Mouse (Mus musculus) hindbrain, embryonic 16.5 days (tissue): Measurements from ENCODE around the gene Ctnnd1. TPM values are rescaled to one million over a fixed set of nuclear protein-coding genes. Genes with fewer than 3 reads are reported as not detected.

Source experiments
- ATAC-seq: fragments of 200-750 bp; cut with Nextera tagmentation; 2 replicates; pipeline ENCODE4 v1.8.0; 2017; ENCODE audit warnings: moderate TSS enrichment, moderate library complexity
- H3K27ac ChIP-seq: fragments of 300-500 bp; sonication (generic); 2 replicates; pipeline ENCODE4 v1.5.1; 2014; ENCODE audit warnings: low read depth, mild to moderate bottlenecking, control low read depth, low read length, moderate library complexity
- H3K27me3 ChIP-seq: fragments of 300-500 bp; sonication (generic); replicated peaks from 2 replicates; pipeline ENCODE4 v1.6.1; 2014; ENCODE audit warnings: low read length; ENCODE audit not compliant: control insufficient read depth, insufficient read depth
- H3K36me3 ChIP-seq: fragments of 300-500 bp; sonication (generic); 2 replicates; pipeline ENCODE4 v1.6.1; 2014; ENCODE audit warnings: mild to moderate bottlenecking, low read length, moderate library complexity, mixed read lengths; ENCODE audit not compliant: control insufficient read depth, insufficient read depth
- H3K4me1 ChIP-seq: fragments of 300-500 bp; sonication (generic); 2 replicates; pipeline ENCODE4 v1.6.1; 2014; ENCODE audit warnings: low read depth, low read length; ENCODE audit not compliant: control insufficient read depth, insufficient read depth
- H3K4me2 ChIP-seq: fragments of 300-500 bp; sonication (generic); 2 replicates; pipeline ENCODE4 v1.6.1; 2014; ENCODE audit warnings: mild to moderate bottlenecking, low read length, control low read depth, moderate library complexity
- H3K4me3 ChIP-seq: fragments of 300-500 bp; sonication (generic); 2 replicates; pipeline ENCODE4 v1.5.1; 2014; ENCODE audit warnings: mild to moderate bottlenecking, low read length, control low read depth, moderate library complexity
- H3K9ac ChIP-seq: fragments of 300-500 bp; sonication (generic); 2 replicates; pipeline ENCODE4 v1.6.1; 2014; ENCODE audit warnings: low read depth, mild to moderate bottlenecking, control low read depth, low read length, moderate library complexity
- H3K9me3 ChIP-seq: fragments of 300-500 bp; sonication (generic); 2 replicates; pipeline ENCODE4 v1.6.1; 2014; ENCODE audit warnings: mild to moderate bottlenecking, low read length, moderate library complexity; ENCODE audit not compliant: control insufficient read depth
- WGBS: fragments of 180-500 bp; shearing (Covaris S2); extraction: QIAGEN DNeasy Blood & Tissue Kit; methylation state at CpG from one replicate; pipeline ENCODE4 v1.1.7; 2014; 5-methylcytosine and 5-hydroxymethylcytosine counted together
- polyA plus RNA-seq: library from polyadenylated mRNA; unstranded; fragments of >200 nt; fragmentation: Nextera tagmentation; extraction: Ambion mirVana; gene quantifications from 2 replicates; pipeline ENCODE4 v1.2.1, GENCODE M21; 2015

The Ctnnd1 gene
- polyA plus RNA-seq, 1 experiment from 2014 or later: 24.4 TPM

DNA sequence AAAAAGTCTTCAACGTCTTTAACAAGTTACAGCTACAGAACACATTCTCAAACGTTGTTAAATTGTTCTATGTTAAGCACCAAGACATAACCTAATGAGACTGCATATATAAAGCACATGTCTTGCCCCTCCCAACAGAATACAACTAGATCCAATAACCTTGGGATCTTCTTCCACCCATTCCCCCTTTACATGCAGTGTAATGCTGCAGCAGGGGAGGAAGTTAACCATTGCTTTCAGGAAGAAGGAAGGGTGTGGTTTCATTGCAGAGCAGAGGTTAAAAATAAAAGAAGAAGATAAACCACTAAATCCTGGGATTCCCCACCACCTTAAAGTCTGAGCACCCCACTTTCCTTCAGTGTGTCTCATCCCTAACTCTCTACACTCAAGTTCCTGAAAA is 27.9 kb downstream of the Ctnnd1 start:
- peaks cover 22% of the 10 kb centered on the region for H3K36me3 ChIP-seq

DNA sequence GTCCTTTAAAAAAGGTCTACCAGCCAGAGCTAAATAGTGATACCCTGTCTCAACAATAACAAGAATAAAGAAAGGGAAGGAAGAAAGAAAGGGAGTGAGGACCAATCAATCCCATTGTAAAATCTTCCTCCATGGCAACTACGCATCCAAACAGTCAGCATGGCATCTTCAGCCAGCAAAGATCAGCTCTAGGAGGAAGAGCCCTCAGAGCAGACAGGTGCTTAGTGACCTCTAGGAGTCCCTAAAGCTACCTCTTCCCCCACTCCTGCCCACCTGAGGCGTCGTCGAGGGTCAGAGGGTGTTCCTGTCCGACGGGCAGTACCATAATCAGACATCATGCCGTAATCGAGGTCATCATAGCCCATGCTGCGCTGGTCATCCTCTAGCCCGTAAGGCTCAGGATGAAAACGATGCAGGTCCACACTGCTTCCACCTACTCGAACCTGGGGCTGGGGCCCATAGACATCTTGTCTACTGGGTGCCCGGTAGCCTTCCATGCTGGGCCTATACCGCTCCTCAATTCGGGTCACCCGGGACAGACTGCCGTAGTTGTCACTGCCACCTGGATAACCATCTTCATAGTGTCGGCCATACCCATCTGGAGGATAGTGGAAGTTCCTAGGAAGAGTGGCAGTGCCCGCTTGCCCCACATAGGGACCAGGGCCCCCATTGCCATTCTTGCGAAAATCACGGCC is 30.8 kb downstream of the Ctnnd1 start:
- H3K27me3 ChIP-seq: no peaks in the 10 kb centered on the region
- no peak overlapping the region for H3K27ac ChIP-seq
- WGBS: 96% methylated on average over 21 of the region's 21 CpGs
- H3K9me3 ChIP-seq: no peaks in the 10 kb centered on the region
- no peak overlapping the region for H3K4me2 ChIP-seq
- H3K9ac ChIP-seq: no peak overlapping the region
- ATAC-seq: no peak
- H3K36me3 ChIP-seq: peaks cover 31% of the 10 kb centered on the region
- no peak overlapping the region for H3K4me3 ChIP-seq
- H3K4me1 ChIP-seq: no peaks in the 10 kb centered on the region

More for the DNA sequence above, 27.9 kb downstream of the Ctnnd1 start:
- no peaks in the 10 kb centered on the region for H3K27me3 ChIP-seq
- no peak overlapping the region for H3K4me3 ChIP-seq
- 91% methylated on average over 2 of the region's 2 CpGs for WGBS
- no peak overlapping the region for H3K27ac ChIP-seq
- H3K9me3 ChIP-seq: no peaks in the 10 kb centered on the region
- H3K4me1 ChIP-seq: no peaks in the 10 kb centered on the region
- no peak overlapping the region for H3K9ac ChIP-seq
- H3K4me2 ChIP-seq: no peak overlapping the region
- no peak for ATAC-seq

DNA sequence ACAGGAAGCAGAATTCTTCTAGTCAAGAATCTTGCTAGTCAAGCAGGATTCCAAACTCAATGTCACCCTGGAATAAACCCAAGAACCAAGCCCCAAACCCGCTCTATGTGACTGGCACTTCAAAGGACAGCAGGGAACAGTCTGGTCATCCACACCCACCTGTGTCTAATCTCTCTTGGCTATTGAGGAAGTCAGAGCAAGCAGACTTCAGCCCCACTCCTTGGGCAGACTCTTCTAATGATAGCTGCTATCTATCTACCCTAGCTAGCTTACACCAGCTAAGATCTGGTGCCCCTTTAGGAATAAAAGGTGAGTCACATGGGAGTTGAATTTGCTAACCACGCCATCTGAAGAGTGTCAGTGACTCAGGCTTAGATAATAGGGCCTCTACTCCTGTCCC is 31.7 kb downstream of the Ctnnd1 start:
- H3K36me3 ChIP-seq: peaks cover 32% of the 10 kb centered on the region
- H3K9ac ChIP-seq: no peak overlapping the region
- H3K9me3 ChIP-seq: no peaks in the 10 kb centered on the region
- H3K4me2 ChIP-seq: no peak overlapping the region
- H3K4me3 ChIP-seq: no peak overlapping the region
- ATAC-seq: no peak
- H3K4me1 ChIP-seq: no peaks in the 10 kb centered on the region
- no peak overlapping the region for H3K27ac ChIP-seq
- no peaks in the 10 kb centered on the region for H3K27me3 ChIP-seq
- 77% methylated on average over 2 of the region's 2 CpGs for WGBS

DNA sequence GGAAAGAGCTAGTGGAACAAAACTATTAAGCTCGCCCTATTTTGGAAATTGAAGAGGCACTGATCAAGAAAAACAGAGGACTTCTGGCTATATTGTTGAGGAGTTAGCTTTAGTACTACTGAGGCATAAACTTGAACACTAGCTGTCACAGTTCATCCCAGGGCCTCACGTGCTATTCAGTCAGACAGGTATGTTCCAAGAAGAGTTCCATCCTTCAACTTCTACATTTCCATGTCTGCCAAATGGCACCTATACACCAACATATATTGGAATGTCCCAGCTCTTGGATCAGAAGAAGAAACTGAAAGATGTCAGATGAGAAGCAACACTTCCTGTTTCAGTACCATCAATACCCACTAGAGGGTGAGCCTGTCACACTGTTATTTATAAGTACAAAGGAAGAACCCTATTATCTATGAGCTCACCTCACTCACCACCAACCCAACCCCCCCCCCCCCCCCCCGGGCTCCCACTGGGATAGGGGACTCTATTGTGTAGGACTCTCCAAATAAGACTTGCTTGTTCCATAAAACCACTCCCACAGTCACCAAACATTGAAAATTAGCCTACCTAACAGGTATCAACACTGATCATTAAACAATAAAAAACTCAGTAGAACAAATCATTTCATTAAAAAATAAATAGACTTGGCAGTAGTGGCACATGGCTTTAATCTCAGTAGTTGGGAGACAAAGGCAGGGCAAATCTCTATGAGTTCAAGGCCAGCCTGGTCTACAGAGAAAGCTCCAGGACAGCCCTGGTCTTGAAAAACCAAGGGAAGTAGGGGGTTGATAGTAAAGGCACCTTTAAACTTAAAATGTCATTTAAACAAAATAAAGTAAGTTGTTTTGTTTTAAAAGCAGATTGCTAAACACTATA is 32.7 kb downstream of the Ctnnd1 start:
- Histone ChIP-seq H3K4me1 (no peaks in the 10 kb centered on the region), H3K4me3 (no peak overlapping the region), H3K27me3 (no peaks in the 10 kb centered on the region), H3K36me3 (peaks cover 41% of the 10 kb centered on the region), H3K27ac (no peak overlapping the region), H3K9ac (no peak overlapping the region), H3K9me3 (no peaks in the 10 kb centered on the region), H3K4me2 (no peak overlapping the region)
- peak; percentile 72 for ATAC-seq
- WGBS: 66% methylated on average over 3 of the region's 3 CpGs

DNA sequence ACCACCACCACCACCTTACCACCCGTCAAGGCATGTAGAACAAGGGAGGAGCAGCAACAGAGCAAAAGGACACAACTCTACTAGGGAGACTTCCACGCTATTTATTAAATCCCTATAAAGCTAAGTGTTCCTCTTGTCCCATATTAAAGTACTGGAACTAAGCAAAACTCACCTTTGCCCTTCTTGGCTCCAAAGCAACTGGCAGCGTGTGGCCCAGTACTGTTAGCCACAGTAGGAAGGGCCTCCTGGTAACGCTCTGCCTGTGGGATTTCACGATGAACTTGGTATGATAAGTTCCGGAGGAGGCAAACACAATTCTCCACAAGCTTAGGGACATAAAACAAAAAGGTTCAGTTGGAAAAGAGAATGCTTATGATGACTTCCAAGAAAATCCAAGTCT is 37.8 kb downstream of the Ctnnd1 start:
- no peaks in the 10 kb centered on the region for H3K9me3 ChIP-seq
- H3K4me3 ChIP-seq: no peak overlapping the region
- no peaks in the 10 kb centered on the region for H3K4me1 ChIP-seq
- no peak overlapping the region for H3K4me2 ChIP-seq
- no peak overlapping the region for H3K9ac ChIP-seq
- H3K27me3 ChIP-seq: no peaks in the 10 kb centered on the region
- 95% methylated on average over 6 of the region's 6 CpGs for WGBS
- no peak for ATAC-seq
- H3K36me3 ChIP-seq: peaks cover 56% of the 10 kb centered on the region
- H3K27ac ChIP-seq: no peak overlapping the region

DNA sequence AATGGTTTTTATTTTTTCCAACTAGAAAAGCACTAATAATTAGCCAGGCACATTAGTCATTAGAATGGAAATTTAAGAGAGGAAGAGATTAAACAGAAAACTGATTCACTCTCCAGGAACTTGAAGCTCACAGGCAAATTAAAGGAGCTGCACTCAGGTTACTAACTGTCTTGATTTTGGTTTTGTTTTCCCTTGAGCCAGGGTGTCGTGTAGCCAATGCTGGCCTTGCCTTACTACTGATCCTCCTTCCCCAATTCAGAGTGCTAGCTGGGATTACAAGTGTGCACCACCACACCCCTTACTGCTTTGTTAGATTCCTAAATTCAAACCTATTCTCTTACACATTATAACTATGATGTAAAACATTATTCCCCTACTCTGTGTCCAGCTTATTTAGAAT is 42.7 kb downstream of the Ctnnd1 start:
- 100% methylated on average over 1 of the region's 1 CpGs for WGBS
- no peak overlapping the region for H3K4me2 ChIP-seq
- peaks cover 46% of the 10 kb centered on the region for H3K36me3 ChIP-seq
- H3K27ac ChIP-seq: no peak overlapping the region
- no peak overlapping the region for H3K4me3 ChIP-seq
- H3K4me1 ChIP-seq: no peaks in the 10 kb centered on the region
- H3K9ac ChIP-seq: no peak overlapping the region
- no peak for ATAC-seq
- H3K9me3 ChIP-seq: no peaks in the 10 kb centered on the region
- H3K27me3 ChIP-seq: no peaks in the 10 kb centered on the region

DNA sequence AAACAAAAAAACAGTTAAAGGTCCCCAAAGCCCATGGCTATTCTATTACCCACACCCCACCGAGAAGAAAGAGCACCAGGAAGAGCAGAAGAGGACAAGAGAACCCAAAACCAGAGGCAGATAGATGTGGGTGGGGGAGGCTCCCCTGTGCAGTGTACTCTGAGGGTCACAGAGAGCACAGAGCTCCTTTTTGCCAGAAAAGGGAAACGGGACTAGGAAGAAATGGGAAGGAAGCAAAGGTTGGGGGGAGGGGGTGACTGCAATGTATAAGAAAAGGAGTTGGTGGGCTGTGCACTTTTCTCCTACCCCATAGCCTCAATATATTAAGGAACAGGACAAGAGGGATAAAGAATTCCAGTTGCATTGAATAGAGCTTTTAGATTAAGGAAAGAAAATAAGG is 49.6 kb downstream of the Ctnnd1 start:
- H3K27ac ChIP-seq: no peak overlapping the region
- no peak overlapping the region for H3K9ac ChIP-seq
- ATAC-seq: no peak
- no peak overlapping the region for H3K4me3 ChIP-seq
- H3K4me1 ChIP-seq: no peaks in the 10 kb centered on the region
- no peaks in the 10 kb centered on the region for H3K27me3 ChIP-seq
- no peaks in the 10 kb centered on the region for H3K9me3 ChIP-seq
- H3K4me2 ChIP-seq: no peak overlapping the region
- H3K36me3 ChIP-seq: peaks cover 27% of the 10 kb centered on the region
- WGBS: 74% methylated on average over 2 of the region's 2 CpGs

DNA sequence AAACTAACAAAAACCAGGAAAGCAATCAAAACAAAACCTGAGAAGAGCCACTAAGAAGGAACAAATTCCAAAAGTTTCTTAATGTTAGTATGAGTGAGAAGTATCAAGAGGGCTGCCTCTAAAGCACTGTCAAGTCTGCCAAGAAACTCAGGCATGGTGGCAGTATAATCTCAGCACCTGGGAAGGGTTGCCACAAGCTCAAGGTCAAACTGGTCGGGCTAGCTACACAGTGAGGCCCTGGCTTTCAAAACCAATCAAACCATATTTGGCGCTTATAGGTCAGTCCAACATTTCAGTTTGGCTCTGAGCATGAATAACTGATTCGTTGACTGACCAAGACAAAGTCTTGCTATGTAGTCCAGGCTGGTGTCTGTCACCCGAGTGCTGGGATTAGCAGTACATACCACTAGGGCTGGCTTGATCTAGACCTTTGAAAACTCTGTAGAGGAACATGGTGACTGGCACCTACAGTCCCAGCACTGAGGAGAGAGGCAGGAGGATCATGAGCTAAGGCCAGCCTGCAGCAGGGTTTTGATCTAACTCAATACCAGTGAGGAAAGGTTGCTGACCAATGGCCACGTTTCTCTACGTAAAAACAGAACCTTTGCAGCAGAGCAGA is 51.2 kb downstream of the Ctnnd1 start:
- Histone ChIP-seq H3K9me3 (no peaks in the 10 kb centered on the region), H3K4me1 (no peaks in the 10 kb centered on the region), H3K27ac (no peak overlapping the region), H3K4me3 (no peak overlapping the region), H3K4me2 (no peak overlapping the region), H3K27me3 (no peaks in the 10 kb centered on the region), H3K36me3 (peaks cover 27% of the 10 kb centered on the region), H3K9ac (no peak overlapping the region)
- 98% methylated on average over 6 of the region's 6 CpGs for WGBS
- ATAC-seq: no peak

DNA sequence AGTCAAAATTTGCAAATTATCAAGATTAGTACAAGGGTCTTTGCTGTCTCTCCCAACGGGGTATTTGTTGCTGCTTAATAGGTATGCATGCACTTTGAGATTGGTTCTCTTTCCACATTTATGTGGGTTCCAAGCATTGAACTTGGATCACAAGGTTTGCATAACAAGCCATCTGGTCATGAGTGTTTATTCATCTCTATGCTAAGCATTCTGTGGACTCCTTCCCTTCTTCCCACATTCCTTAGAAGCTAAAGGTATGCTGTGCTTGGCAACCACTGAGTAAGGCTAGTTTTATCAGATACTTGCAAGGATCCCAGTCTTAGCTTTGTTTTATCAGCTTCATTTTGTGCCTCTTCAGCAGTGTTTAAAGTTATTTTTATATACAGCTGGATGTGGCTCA is 53.4 kb downstream of the Ctnnd1 start:
- no peaks in the 10 kb centered on the region for H3K27me3 ChIP-seq
- no peak overlapping the region for H3K4me2 ChIP-seq
- no peak for ATAC-seq
- H3K36me3 ChIP-seq: peaks cover 16% of the 10 kb centered on the region
- no peak overlapping the region for H3K27ac ChIP-seq
- no peaks in the 10 kb centered on the region for H3K9me3 ChIP-seq
- WGBS: 98% methylated on average over 1 of the region's 1 CpGs
- no peaks in the 10 kb centered on the region for H3K4me1 ChIP-seq
- H3K4me3 ChIP-seq: no peak overlapping the region
- H3K9ac ChIP-seq: no peak overlapping the region
